Mouse (Mus musculus) v-Abl transformed pro-B cells (cell line): ENCODE data around the gene Gramd1b.

ENCODE experiments used
- in situ Hi-C, 2 experiments: fragments of 400-800 bp; cut with MboI; formaldehyde crosslinking; loops; one replicate each; pipeline ENCODE4 v1.15.1; 2025; ENCODE audit not compliant: unreplicated experiment in 2 of 2

Gene Gramd1b

GRCm38 (mm10) chr9:40531027-40531621, at the start of gene Gramd1b:
Gramd1b (minus strand) TSS chr9:40531383.
- in situ Hi-C loops = no loop called here

DNA sequence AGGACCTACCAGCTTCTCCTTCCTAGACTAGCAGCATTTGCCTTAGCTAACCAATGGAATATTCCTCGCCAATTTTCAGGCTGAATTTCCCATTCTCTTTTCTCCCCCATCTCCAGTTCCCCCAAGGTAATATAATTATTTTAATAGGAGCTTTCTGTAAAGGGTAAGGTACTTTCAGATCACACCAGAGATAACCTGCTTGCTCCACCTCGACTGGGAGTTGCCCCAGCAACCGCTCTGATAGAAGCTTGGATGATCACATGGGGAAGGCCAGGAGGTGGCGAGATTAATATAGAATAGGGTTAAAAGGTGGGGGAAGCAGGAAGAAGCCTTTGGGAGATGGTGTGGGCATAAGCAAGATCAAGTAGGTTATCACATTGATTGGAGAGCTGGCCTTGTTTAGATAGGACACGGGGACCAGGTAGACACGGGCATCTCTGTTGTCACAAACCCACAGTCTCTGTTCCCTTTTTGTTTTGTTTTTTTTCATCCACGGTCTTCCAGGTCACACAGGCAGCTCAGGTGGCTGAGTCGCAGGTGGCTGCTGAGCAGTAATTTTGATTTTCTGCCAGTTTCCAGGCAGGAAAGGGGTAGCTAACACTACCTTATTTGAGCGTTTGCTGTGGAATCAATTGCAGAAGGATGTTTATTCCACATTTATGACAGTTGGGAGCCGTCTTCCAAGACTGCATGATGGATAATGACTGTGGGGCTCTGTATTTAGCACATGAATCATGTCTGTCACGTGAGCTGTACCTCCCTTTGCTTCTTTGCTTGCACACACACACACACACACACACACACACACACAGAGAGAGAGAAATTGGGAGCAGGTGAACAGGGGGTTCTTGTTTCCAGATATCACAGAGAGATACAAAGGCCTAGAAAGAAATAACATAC, 47.8 kb upstream of the Gramd1b start:
- in situ Hi-C loops = no loop called here

GRCm38 (mm10) chr9:40577132-40577531, 45.9 kb upstream of the Gramd1b start:
- in situ Hi-C loops = no loop called here

GRCm38 (mm10) chr9:40575053-40575985, 44.1 kb upstream of the Gramd1b start:
- in situ Hi-C loops = no loop called here

GRCm38 (mm10) chr9:40571280-40571679, 40.1 kb upstream of the Gramd1b start:
- in situ Hi-C loops = no loop called here

DNA sequence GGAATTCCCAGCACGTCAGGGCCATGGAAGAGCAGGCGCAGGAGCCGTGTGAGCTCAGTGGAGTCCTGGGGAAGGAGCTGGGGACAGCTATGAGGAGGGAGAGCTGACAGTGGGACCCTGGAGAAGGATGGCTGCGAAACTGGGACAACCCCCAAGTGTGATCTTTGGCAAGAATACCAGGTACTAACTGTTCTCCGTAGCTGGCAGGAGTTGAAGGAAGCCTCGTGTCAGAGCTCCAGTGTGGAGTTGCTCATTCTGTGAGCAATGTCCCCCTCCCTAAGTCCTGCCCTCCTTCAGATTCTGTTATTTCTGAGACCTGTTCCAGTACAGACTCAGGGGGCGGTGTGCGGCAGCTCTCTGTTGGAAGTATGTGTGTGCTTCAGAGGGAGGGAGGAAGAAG, 36.9 kb upstream of the Gramd1b start:
- in situ Hi-C loops = no loop called here

GRCm38 (mm10) chr9:40563750-40564149, 32.6 kb upstream of the Gramd1b start:
- in situ Hi-C loops = no loop called here

DNA sequence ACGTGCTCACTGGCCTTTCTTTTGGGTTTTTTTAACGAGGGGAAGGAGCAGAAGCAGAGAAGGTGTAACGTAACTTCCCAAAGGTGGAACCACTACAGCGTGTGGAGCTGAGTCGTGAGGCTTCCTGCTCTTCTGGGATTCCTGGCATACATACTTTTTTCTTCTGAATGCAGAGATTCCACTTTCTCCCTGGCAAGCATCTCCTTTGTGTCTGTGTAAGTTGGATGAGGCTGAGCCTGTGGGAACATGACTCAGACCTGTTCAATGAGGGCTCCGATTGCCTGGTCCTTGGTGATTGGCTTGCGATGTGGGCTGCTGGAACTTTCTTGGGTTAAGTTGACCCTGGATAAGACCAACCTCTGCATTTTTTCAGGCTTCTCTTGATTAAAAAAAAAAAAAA, 28.5 kb upstream of the Gramd1b start:
- in situ Hi-C loops = no loop called here

DNA sequence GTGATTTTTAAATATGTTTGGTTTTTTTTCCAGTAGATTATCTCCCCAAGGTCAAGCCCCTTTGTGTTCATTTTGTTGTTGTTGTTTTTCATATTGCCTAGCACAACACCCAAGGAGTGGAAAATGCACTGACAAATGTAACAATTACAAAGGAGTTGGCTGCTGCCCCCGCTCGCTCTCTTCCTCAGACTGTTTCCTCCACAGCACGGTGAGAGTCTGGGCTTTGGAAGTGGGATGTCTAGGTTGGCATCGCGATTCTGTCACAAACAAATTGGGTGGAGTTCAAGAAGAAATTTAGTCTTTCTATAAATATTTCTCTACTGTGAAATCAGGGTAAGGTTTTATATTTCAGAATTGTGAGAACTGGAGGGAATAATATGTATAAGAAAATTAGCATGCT, 26.6 kb upstream of the Gramd1b start:
- in situ Hi-C loops = no loop called here

DNA sequence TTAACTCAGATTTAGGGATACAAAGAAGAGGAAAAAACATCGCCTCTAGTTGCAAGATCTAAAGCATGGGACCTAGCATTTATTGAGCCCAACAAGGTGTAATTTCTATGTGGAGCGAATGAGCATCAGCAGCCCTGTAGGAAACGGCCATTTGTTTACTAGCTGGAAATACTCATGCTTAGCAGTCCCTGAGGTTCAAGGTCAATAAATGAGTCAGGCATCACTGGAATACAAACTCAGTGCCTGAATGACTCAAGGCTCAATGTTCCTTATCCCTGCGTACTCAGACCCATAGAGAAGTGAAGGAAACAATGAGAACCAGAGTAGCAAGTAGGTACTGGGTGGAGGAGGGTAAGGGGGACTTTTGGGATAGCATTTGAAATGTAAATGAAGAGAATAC, 25.2 kb upstream of the Gramd1b start:
- in situ Hi-C loops = no loop called here

DNA sequence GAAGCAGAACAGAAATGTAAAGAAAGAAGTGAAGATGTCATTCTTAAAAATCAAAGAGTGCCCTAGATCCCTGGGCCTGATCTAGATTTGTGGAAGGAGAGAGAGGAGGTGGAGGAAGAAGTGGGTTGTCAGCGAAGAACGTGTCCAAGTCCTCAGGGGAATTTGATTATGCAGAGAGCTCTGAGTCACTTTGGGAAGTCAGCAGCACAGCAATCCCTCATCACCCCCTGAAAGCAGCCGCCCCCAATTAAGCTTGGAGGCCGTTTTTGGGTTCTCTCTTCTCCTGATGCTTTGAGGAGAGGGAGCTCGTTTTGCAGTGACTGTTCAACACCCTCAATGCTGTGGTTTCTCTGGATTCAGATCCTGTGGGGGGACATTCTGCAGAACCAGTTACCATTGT, 24.1 kb upstream of the Gramd1b start:
- in situ Hi-C loops = no loop called here

DNA sequence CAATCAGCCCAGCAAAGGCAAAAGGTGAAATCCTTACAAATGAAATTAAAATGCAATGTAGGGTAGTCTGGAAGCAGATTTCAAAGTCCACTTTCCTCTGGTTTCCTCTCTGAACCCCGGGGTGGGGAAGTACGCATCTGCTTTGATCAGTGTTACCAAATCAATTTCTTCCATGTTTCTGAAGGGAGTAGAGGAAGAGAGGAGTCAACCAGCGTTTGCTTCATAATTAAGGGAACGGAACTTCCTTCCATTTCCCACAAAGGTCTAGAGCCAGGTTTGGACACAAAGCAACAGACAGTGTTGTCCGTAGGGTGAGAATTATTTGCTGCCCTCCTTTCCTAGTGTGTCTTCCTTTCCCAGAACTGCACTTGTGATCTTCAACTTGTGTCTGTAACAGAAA, 16.7 kb upstream of the Gramd1b start:
- in situ Hi-C loops = no loop called here

- in situ Hi-C loops = no loop called here
These were observed 14.0 kb upstream of the Gramd1b start for GRCm38 (mm10) chr9:40545193-40545592.

DNA sequence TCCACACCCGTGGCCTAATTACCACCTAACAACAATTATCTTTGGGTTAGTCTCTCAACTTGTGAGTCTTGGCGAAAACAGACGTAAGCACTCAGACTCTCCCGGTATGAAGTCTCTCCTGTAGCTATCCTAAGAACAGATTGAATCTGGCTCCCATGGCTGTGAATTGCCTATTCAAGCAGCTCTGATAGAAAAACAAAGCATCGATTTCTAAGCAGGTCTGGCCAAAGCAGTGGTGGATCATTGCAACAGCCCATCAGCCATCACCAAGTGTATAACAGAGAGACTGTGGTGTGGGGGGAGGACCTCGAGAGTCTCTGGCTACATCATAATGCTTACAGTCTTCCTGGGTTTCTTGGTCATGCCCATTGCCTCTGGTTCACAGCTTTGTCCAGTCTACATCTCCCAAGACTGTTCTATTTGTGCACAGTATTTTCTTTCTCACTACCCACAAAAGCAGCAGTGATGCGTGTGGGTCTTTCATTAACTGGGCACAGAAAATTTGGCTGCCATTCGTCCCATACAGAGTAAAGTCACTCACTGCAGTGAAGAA, 8.5 kb upstream of the Gramd1b start:
- in situ Hi-C loops = no loop called here

GRCm38 (mm10) chr9:40537708-40538105, 6.5 kb upstream of the Gramd1b start:
- in situ Hi-C loops = no loop called here

GRCm38 (mm10) chr9:40537044-40537707, 6.0 kb upstream of the Gramd1b start:
- in situ Hi-C loops = no loop called here

- in situ Hi-C loops = no loop called here
These were observed 647 bp downstream of the Gramd1b start for GRCm38 (mm10) chr9:40530536-40530935.

DNA sequence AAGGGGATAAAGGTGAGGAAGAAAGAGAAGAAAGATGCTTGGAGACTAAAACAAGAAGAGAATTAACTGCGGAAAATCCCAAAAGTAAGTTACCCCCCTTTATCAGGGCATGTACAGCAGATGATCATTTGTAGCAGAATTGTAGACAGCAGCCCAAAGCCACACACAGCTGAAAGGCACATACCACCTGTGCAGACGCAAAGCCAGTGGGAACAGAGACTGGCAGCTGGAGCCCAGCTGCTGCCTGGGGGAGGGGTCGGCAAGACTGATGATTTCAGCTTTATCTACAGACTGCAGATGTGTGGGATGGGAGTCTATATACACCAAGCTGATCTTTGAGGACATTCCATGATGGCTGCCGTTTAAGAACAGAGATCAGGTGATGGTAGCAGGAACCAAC, 2.5 kb downstream of the Gramd1b start:
- in situ Hi-C loops = no loop called here

- in situ Hi-C loops = no loop called here
These were observed 4.3 kb downstream of the Gramd1b start for GRCm38 (mm10) chr9:40526928-40527327.

DNA sequence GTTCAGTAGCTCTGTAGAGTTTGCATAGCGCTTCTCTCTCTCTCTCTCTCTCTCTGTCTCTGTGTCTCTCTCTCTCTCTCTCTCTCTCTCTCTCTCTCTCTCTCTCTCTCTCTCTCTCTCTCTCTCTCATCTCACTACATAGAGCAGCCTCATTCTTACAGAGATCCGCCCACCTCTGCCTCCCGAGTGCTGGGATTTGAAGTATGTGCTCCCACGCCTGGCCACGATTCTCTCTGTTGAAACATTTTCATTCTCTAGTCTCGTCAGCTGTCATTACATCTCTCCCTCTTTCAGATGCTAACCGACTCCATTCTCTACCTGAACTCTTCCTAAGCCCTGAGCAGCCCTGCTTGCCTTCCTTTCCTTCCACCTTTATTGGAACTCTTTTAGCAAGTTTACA, 9.0 kb downstream of the Gramd1b start:
- in situ Hi-C loops = no loop called here
